Comparison of ENCODE assay signal across 8 mouse cellular contexts in the genomic region with DNA sequence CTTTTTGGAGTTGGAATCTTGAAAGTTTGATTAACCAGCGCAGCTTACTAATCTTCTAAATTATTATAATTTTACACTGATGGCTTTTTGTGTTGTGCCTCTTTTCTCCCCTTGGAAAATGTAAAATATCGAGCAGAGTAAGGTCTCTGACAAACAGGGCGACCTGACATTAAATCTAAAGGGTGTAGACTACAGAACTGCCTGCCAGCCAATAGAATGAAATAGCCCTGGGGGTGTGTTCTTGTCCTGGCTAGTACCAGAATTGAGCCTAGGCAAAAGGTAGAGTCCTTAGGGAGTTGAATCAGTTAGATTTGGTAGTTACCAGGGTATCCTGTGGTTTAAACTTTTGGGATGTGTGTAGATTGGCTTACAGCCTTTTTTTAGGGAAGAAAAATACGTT. TPM values are rescaled to one million over a fixed set of nuclear protein-coding genes. Genes with fewer than 3 reads are reported as not detected.
DNase-seq lines count a peak whose midpoint lies in the region; ATAC-seq and TF ChIP-seq lines count a peak whose summit lies in the region.

No protein-coding gene starts in this region.

- 6% methylated on average over 4 of the region's 4 CpGs for WGBS in heart, embryonic 14.5 days
- WGBS in limb, embryonic 12.5 days, result 3% methylated on average over 4 of the region's 4 CpGs

- H3K27me3 ChIP-seq in heart, embryonic 14.5 days (ENCODE audit: control insufficient read depth, insufficient read depth, low read length), result no peaks in the 10 kb centered on the region
- H3K27me3 ChIP-seq in limb, embryonic 12.5 days, result no peaks in the 10 kb centered on the region

- ATAC-seq in heart, embryonic 14.5 days (ENCODE audit: insufficient number of reproducible peaks, insufficient read depth, low FRiP score, low read depth), result no peak
- no peak for ATAC-seq in limb, embryonic 12.5 days (ENCODE audit: insufficient number of reproducible peaks, insufficient read depth, low FRiP score, low TSS enrichment, low read depth)

- peaks cover 2 to 20% of the 10 kb centered on the region in 2 experiments for H3K4me1 ChIP-seq in heart, embryonic 14.5 days (ENCODE audit: control insufficient read depth in 2 of 2, insufficient read depth in 2 of 2, low read length in 2 of 2)
- peaks cover 20% of the 10 kb centered on the region for H3K4me1 ChIP-seq in limb, embryonic 12.5 days (replicated peaks)

- H3K27ac ChIP-seq in left cerebral cortex, adult 2 months, result peak overlapping the region; percentile 90
- H3K27ac ChIP-seq in heart, embryonic 14.5 days (replicated peaks in 1 of 2; ENCODE audit: control insufficient read depth in 1 of 2, insufficient read depth in 1 of 2, low read depth in 2 of 2, low read length in 2 of 2), result peak overlapping the region in 1 of 2 experiments; percentile 96; a peak in 2 of 4 replicates
- no peak overlapping the region for H3K27ac ChIP-seq in limb, embryonic 12.5 days

- no peak for TF ChIP-seq CTCF in left cerebral cortex, adult 2 months (IDR thresholded peaks at IDR 0.05)

- H3K4me3 ChIP-seq in left cerebral cortex, adult 2 months, result peak overlapping the region; percentile 96
- peak overlapping the region; percentile 84 to 91 for H3K4me3 ChIP-seq in heart, embryonic 14.5 days (ENCODE audit: control insufficient read depth in 1 of 2, insufficient read depth in 1 of 2, low read depth in 1 of 2, low read length in 2 of 2)
- peak overlapping the region; percentile 93 for H3K4me3 ChIP-seq in limb, embryonic 12.5 days (replicated peaks)

- no peak for DNase-seq in left cerebral cortex, adult 2 months (ENCODE audit: extremely low spot score in 1 of 2, low spot score in 2 of 2)
- no peak for DNase-seq in left cerebral cortex, adult 18-20 months (ENCODE audit: low spot score in 2 of 2)
- peak; percentile 39 for DNase-seq in brain, adult 2 months (ENCODE audit: low read depth, low spot score)
- peak; percentile 6 for DNase-seq in retina, postnatal 1 day
- DNase-seq in gastrocnemius, adult 18-20 months (ENCODE audit: low spot score), result no peak
- no peak for DNase-seq in thymus, postnatal 4 days

- peak overlapping the region; percentile 81 for H3K4me2 ChIP-seq in heart, embryonic 14.5 days (ENCODE audit: low read length)
- peak overlapping the region; percentile 76 for H3K4me2 ChIP-seq in limb, embryonic 12.5 days

- peak overlapping the region; percentile 91 for H3K9ac ChIP-seq in heart, embryonic 14.5 days (ENCODE audit: low read length)
- peak overlapping the region; percentile 97 for H3K9ac ChIP-seq in limb, embryonic 12.5 days (replicated peaks)

- intact Hi-C loops in left cerebral cortex, adult 2 months (cut with DNase I), result loop anchor here (2.0 to 5.0 kb wide), 2 partner anchors 51 to 191 kb away; a partner anchor contains a TSS

- peaks cover 6% of the 10 kb centered on the region; the same call in 1 of the 2 replicates for H3K36me3 ChIP-seq in heart, embryonic 14.5 days (ENCODE audit: control insufficient read depth, insufficient read depth, low read length)
- H3K36me3 ChIP-seq in limb, embryonic 12.5 days, result no peaks in the 10 kb centered on the region

- H3K9me3 ChIP-seq in heart, embryonic 14.5 days (ENCODE audit: control insufficient read depth, low read length), result no peaks in the 10 kb centered on the region
- H3K9me3 ChIP-seq in limb, embryonic 12.5 days, result no peaks in the 10 kb centered on the region

RNA-seq across cellular contexts. Expression of a gene that starts 1.2 kb away (rescaled TPM):
- total RNA-seq in left cerebral cortex, adult 2 months (2021), result 100 to 1,000 TPM; 281 to 285 TPM
- 100 to 1,000 TPM; 270 to 302 TPM for total RNA-seq in left cerebral cortex, adult 18-20 months (2021)
- 65.4 and 68.0 TPM in 2 replicates for polyA plus RNA-seq in heart, embryonic 14.5 days (2014; fragmentation: Nextera tagmentation; extraction: Ambion mirVana)
- polyA plus RNA-seq in limb, embryonic 12.5 days (2016; fragmentation: Nextera tagmentation; extraction: Ambion mirVana), result 86.5 and 93.6 TPM in 2 replicates
- total RNA-seq in gastrocnemius, adult 18-20 months (2021), result 100 to 1,000 TPM; 117 to 119 TPM

RNA-seq across cellular contexts. Expression of a gene that starts 1.4 kb away (rescaled TPM):
- total RNA-seq in left cerebral cortex, adult 2 months (2021), result 10 to 100 TPM; 10.5 to 11.5 TPM
- total RNA-seq in left cerebral cortex, adult 18-20 months (2021), result 10 to 100 TPM in 1 of 2 experiments, 1 to 10 TPM in 1; 10.0 to 11.9 TPM
- 7.1 and 7.3 TPM in 2 replicates for polyA plus RNA-seq in heart, embryonic 14.5 days (2014; fragmentation: Nextera tagmentation; extraction: Ambion mirVana)
- polyA plus RNA-seq in limb, embryonic 12.5 days (2016; fragmentation: Nextera tagmentation; extraction: Ambion mirVana), result 14.9 and 15.8 TPM in 2 replicates
- 10 to 100 TPM; 10.0 to 12.9 TPM for total RNA-seq in gastrocnemius, adult 18-20 months (2021)

RNA-seq across cellular contexts. Expression of a gene that starts 43.5 kb away (rescaled TPM):
- total RNA-seq in left cerebral cortex, adult 2 months (2021), result not detected
- not detected for total RNA-seq in left cerebral cortex, adult 18-20 months (2021)
- not detected in 2 replicates for polyA plus RNA-seq in heart, embryonic 14.5 days (2014; fragmentation: Nextera tagmentation; extraction: Ambion mirVana)
- 0.84 TPM in 1 of 2 replicates, not detected in the other for polyA plus RNA-seq in limb, embryonic 12.5 days (2016; fragmentation: Nextera tagmentation; extraction: Ambion mirVana)
- total RNA-seq in gastrocnemius, adult 18-20 months (2021), result not detected

Comparison
In these comparisons a context has a peak if more than half of its experiments do, and no peak if none do; other contexts are left out.
1. DNase-seq: peak in brain, adult 2 months (single experiment) and retina, postnatal 1 day (single experiment); none in left cerebral cortex, adult 2 months (0 of 2), left cerebral cortex, adult 18-20 months (0 of 2), gastrocnemius, adult 18-20 months (single experiment) and thymus, postnatal 4 days (single experiment).
2. Peak in every context shown above with its lines, with median percentiles within 50 percentile points of each other: H3K4me3 ChIP-seq.